Mouse (Mus musculus): Measurements from ENCODE around the gene Aif1. TPM values are rescaled to one million over a fixed set of nuclear protein-coding genes. Genes with fewer than 3 reads are reported as not detected.

Aif1 gene
- polyA plus RNA-seq, 1 experiment, result 2.6 TPM

- WGBS, result 1% methylated on average over 66 of the region's 66 CpGs
- Histone ChIP-seq H3K4me1 (ENCODE audit: control insufficient read depth, insufficient read depth, low read length) (no peaks in the 10 kb centered on the region), H3K27ac (ENCODE audit: insufficient read depth, low read depth, low read length) (no peak overlapping the region), H3K36me3 (ENCODE audit: control insufficient read depth, insufficient read depth, low read length) (no peaks in the 10 kb centered on the region), H3K27me3 (replicated peaks; ENCODE audit: control insufficient read depth, insufficient read depth, low read length) (no peaks in the 10 kb centered on the region), H3K4me3 (ENCODE audit: insufficient read depth, low read depth, low read length) (peak overlapping the region; percentile 54)
- DNase-seq, result peak; percentile 76
- TF ChIP-seq POLR2A (IDR thresholded peaks at IDR 0.05; ENCODE audit: low read depth, low read length), result no peak
- peak; percentile 82 for TF ChIP-seq CTCF (conservative IDR thresholded peaks at IDR 0.05; ENCODE audit: insufficient read depth, insufficient read length, low read depth, low read length)
Observed at GRCm38 (mm10) chr17:35195631-35196320, 19.9 kb upstream of the Aif1 start.

DNA sequence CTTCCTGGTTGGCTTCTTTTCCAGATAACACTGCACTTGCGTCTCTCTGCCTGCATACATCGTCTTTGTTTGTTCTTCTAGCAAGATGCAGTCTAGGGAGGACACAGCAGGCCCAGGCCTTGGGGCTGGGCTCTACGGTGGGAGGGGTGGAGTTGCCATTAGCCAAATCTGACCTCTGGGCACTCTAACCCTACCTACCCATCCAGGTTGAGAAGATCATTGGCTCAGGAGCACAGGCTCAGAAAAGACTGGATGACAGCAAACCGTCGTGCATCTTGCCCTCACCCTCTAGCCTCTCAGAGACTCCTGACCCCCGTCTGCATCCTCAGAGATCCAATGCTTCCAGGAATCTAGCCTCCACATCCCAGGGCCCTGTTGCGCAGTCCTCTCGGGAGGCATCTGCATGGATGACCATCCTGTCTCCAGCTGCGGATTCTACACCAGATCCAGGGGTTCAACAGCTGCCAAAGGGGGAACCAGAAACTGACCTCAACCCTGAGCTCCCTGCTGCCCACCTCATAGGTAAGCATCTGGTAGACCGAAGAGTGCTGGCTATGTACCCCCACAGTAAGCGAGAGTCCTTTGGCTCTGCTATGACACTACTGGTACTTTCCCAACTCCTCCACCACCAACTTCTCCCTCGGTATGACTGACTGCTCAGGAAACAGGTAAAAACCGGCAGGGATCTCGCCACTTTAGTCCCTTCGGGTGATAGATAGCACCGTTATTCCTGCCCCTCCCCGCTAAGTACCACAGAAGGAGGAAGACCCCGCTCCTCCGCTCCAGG lies 19.2 kb upstream of the Aif1 start:
- 46% methylated on average over 19 of the region's 19 CpGs for WGBS
- no peaks in the 10 kb centered on the region for H3K27me3 ChIP-seq (replicated peaks; ENCODE audit: control insufficient read depth, insufficient read depth, low read length)
- no peaks in the 10 kb centered on the region for H3K4me1 ChIP-seq (ENCODE audit: control insufficient read depth, insufficient read depth, low read length)
- DNase-seq, result no peak
- H3K4me3 ChIP-seq (ENCODE audit: insufficient read depth, low read depth, low read length), result peak overlapping the region; percentile 54
- no peak overlapping the region for H3K27ac ChIP-seq (ENCODE audit: insufficient read depth, low read depth, low read length)
- H3K36me3 ChIP-seq (ENCODE audit: control insufficient read depth, insufficient read depth, low read length), result no peaks in the 10 kb centered on the region
- TF ChIP-seq CTCF (conservative IDR thresholded peaks at IDR 0.05; ENCODE audit: insufficient read depth, insufficient read length, low read depth, low read length) (no peak), POLR2A (IDR thresholded peaks at IDR 0.05; ENCODE audit: low read depth, low read length) (no peak)

DNA sequence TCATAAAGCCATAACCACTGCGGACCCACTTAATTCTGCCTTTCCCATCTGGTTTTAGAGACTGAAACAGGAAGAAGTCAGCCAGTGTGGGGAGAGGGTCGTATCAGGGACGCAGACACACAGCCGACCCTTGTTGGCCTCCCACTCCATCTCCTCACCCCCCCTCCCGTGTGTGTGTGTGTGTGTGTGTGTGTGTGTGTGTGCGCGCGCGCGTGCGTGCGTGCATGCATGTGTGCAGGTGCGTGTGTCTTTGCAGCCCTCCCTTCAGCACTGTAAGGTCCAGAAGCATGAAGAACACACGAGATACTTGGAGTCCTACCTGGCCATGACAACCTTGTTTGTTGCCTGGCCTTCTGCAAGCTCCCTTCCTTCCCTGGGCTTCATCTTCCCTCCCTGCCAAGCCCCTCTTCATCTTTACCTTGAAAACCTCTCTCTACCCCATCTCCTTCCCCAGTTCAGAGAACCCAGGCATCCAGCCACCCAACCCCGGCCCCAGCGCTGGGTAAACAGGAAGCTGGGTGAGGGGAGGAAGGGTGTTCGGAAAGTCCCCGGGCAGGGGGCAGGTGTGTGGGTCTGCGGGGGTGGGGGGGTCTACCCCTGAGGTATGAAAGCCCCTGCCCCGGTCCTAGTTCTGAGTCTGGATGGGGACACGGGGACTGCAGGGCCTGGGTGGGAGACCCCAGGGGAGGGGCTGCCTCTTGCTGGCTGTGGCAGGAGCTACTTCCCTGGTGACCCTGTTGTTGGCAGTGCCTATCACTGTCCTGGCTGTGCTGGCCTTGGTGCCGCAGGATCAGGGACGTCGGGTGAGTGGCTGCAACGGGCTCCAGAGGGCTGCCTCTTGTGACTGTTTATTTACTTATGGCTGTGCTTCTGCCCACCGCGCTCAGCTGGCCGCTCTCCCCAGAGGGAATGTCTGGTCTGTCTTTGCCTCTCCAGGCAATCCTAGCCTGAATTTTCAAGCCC lies 18.3 kb upstream of the Aif1 start, which contains the start of gene Ltb:
Gene Ltb, plus strand, starts transcription at position 559 of the 963 bp plus-strand sequence.
- DNase-seq, result no peak
- 63% methylated on average over 28 of the region's 28 CpGs for WGBS
- H3K27me3 ChIP-seq (replicated peaks; ENCODE audit: control insufficient read depth, insufficient read depth, low read length), result no peaks in the 10 kb centered on the region
- H3K36me3 ChIP-seq (ENCODE audit: control insufficient read depth, insufficient read depth, low read length), result no peaks in the 10 kb centered on the region
- no peaks in the 10 kb centered on the region for H3K4me1 ChIP-seq (ENCODE audit: control insufficient read depth, insufficient read depth, low read length)
- no peak within 1 kb of the TSS for H3K27ac ChIP-seq (ENCODE audit: insufficient read depth, low read depth, low read length)
- TF ChIP-seq CTCF (conservative IDR thresholded peaks at IDR 0.05; ENCODE audit: insufficient read depth, insufficient read length, low read depth, low read length) (no peak), POLR2A (IDR thresholded peaks at IDR 0.05; ENCODE audit: low read depth, low read length) (no peak)
- H3K4me3 ChIP-seq (ENCODE audit: insufficient read depth, low read depth, low read length), result no peak within 1 kb of the TSS

- TF ChIP-seq CTCF (conservative IDR thresholded peaks at IDR 0.05; ENCODE audit: insufficient read depth, insufficient read length, low read depth, low read length) (no peak), POLR2A (IDR thresholded peaks at IDR 0.05; ENCODE audit: low read depth, low read length) (no peak)
- H3K27me3 ChIP-seq (replicated peaks; ENCODE audit: control insufficient read depth, insufficient read depth, low read length), result no peaks in the 10 kb centered on the region
- H3K27ac ChIP-seq (ENCODE audit: insufficient read depth, low read depth, low read length), result no peak overlapping the region
- no peak overlapping the region for H3K4me3 ChIP-seq (ENCODE audit: insufficient read depth, low read depth, low read length)
- H3K4me1 ChIP-seq (ENCODE audit: control insufficient read depth, insufficient read depth, low read length), result no peaks in the 10 kb centered on the region
- 81% methylated on average over 5 of the region's 5 CpGs for WGBS
- H3K36me3 ChIP-seq (ENCODE audit: control insufficient read depth, insufficient read depth, low read length), result no peaks in the 10 kb centered on the region
- no peak for DNase-seq
Observed at GRCm38 (mm10) chr17:35192924-35193323, 17.1 kb upstream of the Aif1 start.

DNA sequence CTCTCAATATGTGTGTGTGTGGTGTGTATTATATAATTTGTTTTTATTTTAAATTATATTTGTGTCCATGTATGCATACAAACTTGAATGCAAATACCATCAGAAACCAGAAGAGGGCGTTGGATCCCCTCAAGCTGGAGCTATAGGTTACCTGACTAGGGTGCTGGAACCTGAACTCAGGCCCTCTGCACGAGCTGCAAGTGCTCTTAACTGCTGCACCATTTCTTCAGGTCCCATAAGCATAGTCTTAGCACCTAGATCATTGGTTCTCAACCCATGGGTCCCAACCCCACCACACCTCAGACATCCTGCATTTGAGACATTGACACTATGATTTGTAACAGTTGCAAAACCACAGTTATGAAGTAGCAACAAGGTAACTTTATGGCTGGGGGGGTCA lies 15.9 kb upstream of the Aif1 start:
- Histone ChIP-seq H3K4me1 (ENCODE audit: control insufficient read depth, insufficient read depth, low read length) (no peaks in the 10 kb centered on the region), H3K4me3 (ENCODE audit: insufficient read depth, low read depth, low read length) (no peak overlapping the region), H3K27me3 (replicated peaks; ENCODE audit: control insufficient read depth, insufficient read depth, low read length) (no peaks in the 10 kb centered on the region), H3K27ac (ENCODE audit: insufficient read depth, low read depth, low read length) (no peak overlapping the region), H3K36me3 (ENCODE audit: control insufficient read depth, insufficient read depth, low read length) (no peaks in the 10 kb centered on the region)
- DNase-seq, result no peak
- 74% methylated on average over 2 of the region's 2 CpGs for WGBS
- TF ChIP-seq POLR2A (IDR thresholded peaks at IDR 0.05; ENCODE audit: low read depth, low read length) (no peak), CTCF (conservative IDR thresholded peaks at IDR 0.05; ENCODE audit: insufficient read depth, insufficient read length, low read depth, low read length) (no peak)

- Histone ChIP-seq H3K27ac (ENCODE audit: insufficient read depth, low read depth, low read length) (no peak overlapping the region), H3K4me1 (ENCODE audit: control insufficient read depth, insufficient read depth, low read length) (no peaks in the 10 kb centered on the region), H3K4me3 (ENCODE audit: insufficient read depth, low read depth, low read length) (no peak overlapping the region), H3K36me3 (ENCODE audit: control insufficient read depth, insufficient read depth, low read length) (no peaks in the 10 kb centered on the region), H3K27me3 (replicated peaks; ENCODE audit: control insufficient read depth, insufficient read depth, low read length) (no peaks in the 10 kb centered on the region)
- WGBS, result 80% methylated on average over 4 of the region's 4 CpGs
- TF ChIP-seq POLR2A (IDR thresholded peaks at IDR 0.05; ENCODE audit: low read depth, low read length) (no peak), CTCF (conservative IDR thresholded peaks at IDR 0.05; ENCODE audit: insufficient read depth, insufficient read length, low read depth, low read length) (no peak)
- no peak for DNase-seq
Observed at GRCm38 (mm10) chr17:35190096-35190495, 14.2 kb upstream of the Aif1 start.
